Mouse (Mus musculus): ENCODE measurements around the gene Col9a3.

The Col9a3 gene

GRCm38 (mm10) chr2:180597490-180597889, at the start of gene Col9a3:
Col9a3 (plus strand) TSS chr2:180597790.
- no peak for DNase-seq

GRCm38 (mm10) chr2:180552340-180552739, 45.2 kb upstream of the Col9a3 start:
- DNase-seq, result no peak

GRCm38 (mm10) chr2:180555219-180555618, 42.4 kb upstream of the Col9a3 start:
- DNase-seq, result no peak

DNA sequence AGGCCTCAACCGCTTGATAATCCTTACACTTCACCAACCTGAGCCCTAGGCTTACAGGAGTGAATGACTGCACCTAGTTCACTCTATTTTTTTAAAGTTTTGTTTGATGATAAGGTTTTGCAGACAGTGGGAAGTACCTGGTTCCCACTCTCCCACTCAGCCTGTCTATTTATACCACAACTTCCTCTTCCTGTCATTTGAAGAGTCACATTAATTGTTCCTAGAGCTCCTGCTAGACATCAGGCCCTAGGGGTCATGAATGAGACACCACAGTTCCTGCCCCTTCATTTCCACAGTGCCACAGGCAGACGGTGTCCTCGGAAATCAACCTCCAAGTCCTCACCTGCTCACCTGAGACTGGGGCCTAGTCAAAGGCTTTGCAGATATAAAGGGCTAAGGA, 41.1 kb upstream of the Col9a3 start:
- no peak for DNase-seq

DNA sequence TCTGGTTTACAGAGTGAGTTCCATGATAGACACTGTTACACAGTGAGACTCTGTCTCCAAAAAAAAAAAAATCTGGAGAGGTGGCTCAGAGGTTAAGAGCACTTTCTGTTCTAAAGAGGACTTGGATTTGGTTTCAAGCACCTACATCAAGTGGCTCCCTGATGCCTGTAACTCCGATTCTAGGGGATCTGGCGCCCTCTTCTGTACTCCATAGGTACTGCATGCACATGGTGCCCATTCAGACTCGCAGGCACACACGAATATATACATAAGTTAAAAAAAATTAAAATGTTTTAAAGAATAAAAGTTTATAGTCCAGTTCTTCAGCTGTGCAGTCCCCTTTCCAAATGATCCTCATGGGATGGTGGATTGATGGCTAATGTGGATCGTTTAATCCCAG, 37.3 kb upstream of the Col9a3 start:
- DNase-seq, result no peak

- no peak for DNase-seq
Observed at GRCm38 (mm10) chr2:180562146-180562545, 35.4 kb upstream of the Col9a3 start.

- no peak for DNase-seq
Observed at GRCm38 (mm10) chr2:180563296-180563695, 34.3 kb upstream of the Col9a3 start.

GRCm38 (mm10) chr2:180563841-180564240, 33.7 kb upstream of the Col9a3 start:
- DNase-seq, result no peak

DNA sequence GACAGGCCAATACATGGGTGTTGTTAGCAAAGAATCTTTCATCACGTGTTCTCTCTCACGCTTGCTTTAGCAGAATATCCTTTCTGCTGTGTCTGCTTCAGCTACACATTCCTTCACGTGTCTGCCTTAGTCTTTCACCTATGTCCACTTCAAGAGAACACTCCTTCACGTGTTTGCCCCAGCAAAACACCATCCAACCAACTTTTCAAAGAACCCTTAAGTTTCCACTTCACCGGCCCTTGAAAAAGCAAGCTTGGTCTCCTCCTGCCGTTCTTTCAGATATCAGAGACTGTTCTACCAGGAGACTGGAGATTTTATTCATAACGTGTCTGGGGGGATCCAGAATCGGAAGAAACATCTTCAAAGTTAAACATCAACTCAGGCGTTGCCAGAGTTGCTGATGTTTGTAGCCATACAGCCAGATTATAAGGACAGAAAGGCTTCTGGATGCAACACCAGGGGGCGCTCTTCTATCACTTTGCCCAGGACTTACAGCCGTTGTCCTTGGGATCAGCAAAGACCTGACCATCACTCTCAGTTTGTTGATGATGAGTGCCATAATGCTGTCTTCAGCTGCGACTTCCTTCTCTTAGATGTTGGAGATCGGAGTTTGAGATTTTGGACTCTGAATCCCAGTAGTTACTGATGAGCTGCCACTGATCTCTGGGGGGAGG, 31.2 kb upstream of the Col9a3 start:
- DNase-seq, result peak; percentile 48

GRCm38 (mm10) chr2:180569028-180569643, 28.5 kb upstream of the Col9a3 start:
- DNase-seq, result no peak

- no peak for DNase-seq
Observed at GRCm38 (mm10) chr2:180576482-180576881, 21.1 kb upstream of the Col9a3 start.

DNA sequence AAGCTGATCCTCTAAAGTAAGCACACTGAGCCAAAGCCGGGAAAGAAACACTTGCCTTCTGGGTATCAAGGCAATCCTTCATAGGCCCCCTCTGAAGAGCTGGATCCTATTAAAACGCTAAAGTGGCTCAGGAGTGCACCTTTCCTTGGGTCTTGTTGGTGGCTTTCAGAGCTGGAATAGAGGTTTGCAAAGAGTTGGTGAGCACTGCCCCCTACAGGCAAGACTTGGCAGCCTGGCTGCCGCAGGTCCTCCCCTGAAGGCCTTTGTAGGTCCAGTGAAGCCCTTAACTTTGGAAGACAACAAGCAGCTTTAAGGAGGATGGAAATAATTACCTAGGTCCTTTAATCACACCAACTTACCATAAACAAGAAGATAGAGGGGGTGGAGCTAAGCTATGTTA, 18.9 kb upstream of the Col9a3 start:
- peak; percentile 52 for DNase-seq

GRCm38 (mm10) chr2:180581002-180581401, 16.6 kb upstream of the Col9a3 start, which contains the start of gene Mrgbp:
Mrgbp (plus strand) TSS chr2:180581304.
- DNase-seq, result no peak

DNA sequence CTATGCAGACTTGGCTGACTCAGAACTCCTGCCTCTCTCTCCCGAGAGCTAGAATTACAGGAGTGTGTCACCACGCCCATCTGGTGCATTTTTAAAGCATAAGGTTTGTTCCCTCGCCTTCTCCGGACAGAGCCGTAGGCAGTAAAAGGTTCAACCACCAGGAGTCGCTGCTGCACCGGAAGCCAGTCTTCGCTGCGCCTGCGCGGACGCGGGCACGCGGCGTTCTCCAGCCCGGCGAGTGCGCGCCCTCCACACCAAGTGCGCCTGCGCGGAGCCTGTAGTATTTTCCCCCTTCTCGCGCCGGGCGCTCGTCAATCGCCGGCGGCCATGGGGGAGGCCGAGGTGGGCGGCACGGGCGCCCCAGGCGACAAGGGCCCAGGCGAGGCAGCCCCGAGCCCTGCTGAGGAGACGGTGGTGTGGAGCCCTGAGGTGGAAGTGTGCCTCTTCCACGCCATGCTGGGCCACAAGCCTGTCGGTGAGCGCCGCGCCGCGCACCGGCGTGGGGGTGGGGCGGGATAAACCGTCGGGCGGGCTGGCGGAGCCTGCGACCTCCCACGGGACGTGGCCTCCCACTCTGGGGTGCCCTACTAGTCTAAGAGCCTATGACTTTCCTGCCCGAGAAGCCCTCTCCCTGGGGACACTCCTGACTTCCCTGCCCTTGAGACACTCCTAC, 15.0 kb upstream of the Col9a3 start:
- DNase-seq, result peak; percentile 98

- no peak for DNase-seq
Observed at GRCm38 (mm10) chr2:180583154-180583507, 14.5 kb upstream of the Col9a3 start.

DNA sequence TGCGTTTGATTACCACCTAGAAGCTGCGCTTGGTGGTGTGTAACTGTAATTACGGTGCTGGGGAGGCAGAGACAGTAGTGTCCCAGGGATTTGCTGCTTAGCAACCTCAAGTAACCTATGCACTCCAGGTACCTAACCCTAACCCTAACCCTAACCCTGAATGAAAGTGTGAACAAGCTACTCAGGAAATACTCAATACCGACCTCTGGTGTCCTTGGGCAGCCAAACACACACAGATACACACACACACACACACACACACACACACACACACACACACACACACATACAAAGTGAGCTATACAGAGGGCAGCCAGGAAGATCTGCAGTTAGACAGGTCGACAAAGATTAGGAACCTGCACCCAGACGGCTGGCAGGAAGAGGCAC, 8.9 kb upstream of the Col9a3 start:
- no peak for DNase-seq

- DNase-seq, result peak; percentile 74
Observed at GRCm38 (mm10) chr2:180589123-180589831, 8.3 kb upstream of the Col9a3 start, which contains the start of gene Ogfr. Ogfr (plus strand) TSS chr2:180589245.

DNA sequence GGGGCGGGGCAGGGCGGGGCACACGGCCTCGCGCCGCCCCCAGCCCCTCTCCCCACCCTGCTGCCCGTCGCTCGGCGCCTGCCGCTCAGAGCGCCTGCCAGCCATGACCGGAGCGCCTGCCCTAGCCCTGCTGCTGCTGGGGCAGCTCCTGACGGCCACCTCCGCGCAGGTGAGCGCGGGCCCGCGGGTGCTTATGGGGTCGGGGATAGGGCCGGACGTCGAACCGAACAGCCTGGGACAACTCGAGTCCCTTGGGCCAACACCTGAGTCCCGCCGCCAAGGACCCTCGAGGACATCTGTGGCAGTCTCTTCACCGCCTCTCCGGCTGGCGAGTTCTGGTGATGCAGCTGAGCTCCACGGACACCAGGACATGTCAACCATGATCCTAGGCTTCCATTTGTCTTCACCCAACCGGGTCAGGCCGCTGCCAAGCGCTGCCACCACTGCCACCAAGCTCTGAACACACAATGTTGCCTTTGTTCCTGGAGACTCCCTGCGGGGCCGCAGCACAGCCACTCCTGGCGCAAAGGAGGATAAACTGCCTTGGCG, 641 bp downstream of the Col9a3 start:
- no peak for DNase-seq

- peak; percentile 57 for DNase-seq
Observed at GRCm38 (mm10) chr2:180600569-180601021, 3.0 kb downstream of the Col9a3 start.

GRCm38 (mm10) chr2:180604781-180605180, 7.2 kb downstream of the Col9a3 start:
- no peak for DNase-seq

- DNase-seq, result no peak
Observed at GRCm38 (mm10) chr2:180610283-180610682, 12.7 kb downstream of the Col9a3 start.

- no peak for DNase-seq
Observed at GRCm38 (mm10) chr2:180611882-180612281, 14.3 kb downstream of the Col9a3 start.
